Mouse (Mus musculus) liver, adult (tissue): ENCODE results near the gene Gm9508.
"Not testable (repeated sequence)": the region's sequence is repeated elsewhere in the genome, so short reads cannot be mapped to it uniquely, and the experiment has no call there.

Experiments
- GATA4 ChIP-seq: IDR thresholded peaks from 2 replicates; pipeline ENCODE4 v1.6.1; 2014; ENCODE audit warnings: mild to moderate bottlenecking, low read length; ENCODE audit not compliant: insufficient replicate concordance

Gene Gm9508

DNA sequence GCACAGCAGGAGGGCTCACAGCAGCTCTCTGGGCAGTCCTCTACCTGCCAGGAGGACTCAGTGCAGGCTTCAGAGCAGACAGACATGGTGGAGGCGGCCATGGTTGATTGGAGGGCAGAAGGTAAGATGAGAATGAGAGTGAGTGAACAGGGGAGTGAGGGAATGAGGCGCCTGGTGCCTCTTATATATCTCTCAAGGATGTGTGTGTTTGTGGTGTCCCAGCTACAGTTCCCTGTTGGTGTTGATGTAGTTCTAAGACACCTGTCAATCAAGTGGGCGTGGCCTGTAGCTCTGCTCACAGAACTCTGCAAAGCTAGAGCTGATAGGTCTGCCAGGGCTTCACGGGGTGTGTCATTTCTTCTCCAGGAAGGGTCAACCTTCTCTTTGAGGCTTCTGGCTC lies at the start of gene Gm9508:
Gene Gm9508, minus strand, starts transcription at position 101 of the 400 bp plus-strand sequence.
- no peak for TF ChIP-seq GATA4

DNA sequence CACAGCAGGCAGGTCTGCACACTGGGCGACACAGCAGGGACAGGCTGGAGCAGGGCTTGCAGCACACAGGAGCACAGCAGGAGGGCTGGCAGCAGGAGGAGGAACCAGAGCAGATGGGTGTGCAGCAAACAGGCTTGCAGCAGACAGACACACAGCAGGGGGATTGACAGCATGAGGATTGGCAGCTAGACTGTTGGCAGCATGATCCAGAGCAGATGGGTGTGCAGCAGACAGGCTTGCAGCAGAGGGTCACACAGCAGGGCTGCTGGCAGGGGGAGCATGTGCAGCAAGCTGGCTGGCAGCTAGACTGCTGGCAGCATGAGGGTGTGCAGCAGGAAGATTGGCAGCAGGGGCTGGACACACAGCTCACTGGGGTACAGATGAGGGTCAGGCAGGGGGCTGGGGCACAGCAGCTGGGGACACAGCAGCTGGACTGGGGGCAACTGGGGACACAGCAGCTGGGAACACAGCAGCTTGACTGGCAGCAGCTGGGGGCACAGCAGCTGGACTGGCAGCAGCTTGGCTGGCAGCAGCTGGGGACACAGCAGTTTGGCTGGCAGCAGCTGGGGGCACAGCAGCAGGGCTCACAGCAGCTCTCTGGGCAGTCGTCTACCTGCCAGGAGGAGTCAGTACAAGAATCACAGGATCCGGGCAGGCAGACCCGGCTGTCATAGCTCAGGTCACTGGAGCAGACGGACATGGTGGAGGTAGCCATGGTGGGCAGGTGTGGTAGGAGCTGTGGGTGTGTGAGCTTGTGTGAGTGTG lies 45.1 kb upstream of the Gm9508 start, which contains the start of gene Gm18596:
Gene Gm18596, minus strand, starts transcription at position 715 of the 765 bp plus-strand sequence.
- TF ChIP-seq GATA4, result not testable (repeated sequence)

DNA sequence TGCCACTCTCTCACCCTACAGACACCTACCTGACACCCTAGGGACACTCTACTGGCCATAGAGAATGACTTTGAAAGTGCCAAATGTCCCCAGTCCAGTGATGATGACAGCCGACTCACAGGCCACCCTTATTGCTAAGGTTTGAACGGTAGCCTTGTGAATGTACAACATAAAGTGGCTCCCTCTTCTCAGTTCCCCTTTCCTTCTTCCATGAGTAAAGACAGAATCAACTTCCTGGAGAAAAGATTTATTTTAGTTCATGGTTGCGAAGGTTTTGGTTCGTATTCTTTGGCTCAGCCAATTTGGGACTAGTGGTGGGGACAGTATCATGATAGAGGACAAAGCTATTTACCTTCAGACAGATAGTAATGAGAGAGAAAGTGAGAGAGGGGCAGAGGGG lies 41.9 kb upstream of the Gm9508 start:
- no peak for TF ChIP-seq GATA4

DNA sequence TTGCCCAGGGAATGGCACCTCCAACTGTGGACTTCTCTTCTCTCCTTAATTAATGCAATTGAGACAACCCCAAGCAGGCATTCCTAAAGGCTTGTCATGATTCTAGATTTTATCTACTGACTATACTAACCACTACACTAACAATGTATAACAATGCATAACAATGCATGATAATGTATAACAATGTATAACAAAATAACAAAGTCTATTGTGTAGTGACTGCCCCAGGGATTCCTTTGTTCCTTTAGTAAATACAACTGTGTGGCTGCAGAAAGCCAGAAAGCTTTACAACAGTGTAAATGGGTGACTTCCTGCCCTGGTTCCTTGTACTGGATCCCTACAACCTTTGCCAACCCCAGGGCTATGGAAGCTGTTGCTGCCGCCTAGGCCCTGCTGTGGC lies 38.9 kb upstream of the Gm9508 start:
- TF ChIP-seq GATA4, result no peak

DNA sequence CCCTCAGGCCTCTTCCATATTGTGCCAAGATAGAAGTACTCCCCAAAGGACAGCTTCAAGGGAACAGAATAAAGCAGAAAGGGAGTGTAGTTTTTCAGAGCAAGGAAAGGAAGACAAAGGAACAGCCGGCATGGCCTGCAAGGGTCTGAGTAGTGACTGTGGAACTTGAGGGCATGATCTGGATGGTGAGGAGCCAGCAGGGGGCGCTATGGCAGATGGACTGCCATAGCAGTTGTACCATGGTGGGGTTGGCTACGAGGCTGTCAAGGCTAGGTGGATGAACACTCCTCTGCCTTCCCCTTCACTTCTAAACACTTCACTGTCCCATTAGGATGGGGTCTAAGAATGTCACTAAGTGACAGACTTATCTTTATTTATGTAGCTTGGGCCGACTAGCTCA lies 32.2 kb upstream of the Gm9508 start:
- no peak for TF ChIP-seq GATA4

DNA sequence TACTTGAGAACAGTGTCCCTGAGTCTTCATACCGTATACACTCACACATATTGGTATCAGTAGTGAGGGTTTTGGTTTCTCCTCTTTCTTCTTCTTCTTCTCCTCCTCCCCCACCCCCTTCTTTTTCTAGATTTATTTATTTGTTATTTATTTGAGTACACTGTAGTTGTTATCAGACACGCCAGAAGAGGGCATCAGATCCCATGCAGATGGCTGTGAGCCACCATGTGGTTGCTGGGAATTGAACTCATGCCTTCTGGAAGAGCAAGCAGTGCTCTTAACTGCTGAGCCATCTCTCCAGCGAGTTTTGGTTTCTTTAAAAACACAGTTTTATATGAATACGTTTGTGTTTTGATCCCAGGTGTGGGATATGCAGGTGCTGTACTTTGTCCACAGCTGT lies 31.2 kb upstream of the Gm9508 start:
- no peak for TF ChIP-seq GATA4

DNA sequence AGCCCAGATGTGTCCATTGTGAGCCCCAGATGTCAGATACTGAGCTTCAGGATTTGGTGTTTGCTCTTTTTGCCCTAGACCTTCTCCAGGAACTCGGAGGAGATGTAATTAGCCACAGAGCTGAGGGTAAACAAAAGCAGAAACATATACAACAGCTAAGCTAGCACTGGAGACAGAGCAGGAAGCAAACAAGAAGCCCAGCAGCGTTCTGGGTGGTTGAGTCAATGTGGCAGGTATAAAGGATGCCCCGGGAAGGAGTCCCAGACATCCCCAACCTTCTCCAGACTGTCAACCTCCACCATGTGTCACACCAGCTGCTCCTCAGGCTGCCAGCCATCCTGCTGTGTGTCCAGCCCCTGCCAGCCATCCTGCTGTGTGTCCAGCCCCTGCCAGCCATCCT lies 29.2 kb upstream of the Gm9508 start, which contains the start of gene Gm10100:
Gene Gm10100, plus strand, starts transcription at position 301 of the 400 bp plus-strand sequence.
- no peak for TF ChIP-seq GATA4

DNA sequence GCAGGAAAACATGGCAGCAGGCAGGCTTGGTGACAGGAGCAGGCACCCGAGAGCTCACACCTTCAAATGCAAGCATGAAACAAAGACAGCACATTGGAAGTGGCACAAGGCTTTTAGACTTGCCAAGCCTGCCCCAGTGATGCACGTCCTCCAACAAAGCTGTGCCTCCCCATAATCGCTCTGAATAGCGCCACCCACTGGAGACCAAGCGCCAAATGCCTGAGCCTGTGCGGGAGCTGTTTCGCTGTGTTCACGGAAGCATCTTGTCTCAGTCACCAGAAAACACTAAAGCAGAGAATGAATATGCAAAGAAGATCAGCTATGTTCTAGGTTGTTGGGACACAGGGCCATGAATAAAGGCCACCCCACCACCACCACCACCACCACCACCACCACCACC lies 27.8 kb upstream of the Gm9508 start:
- no peak for TF ChIP-seq GATA4

DNA sequence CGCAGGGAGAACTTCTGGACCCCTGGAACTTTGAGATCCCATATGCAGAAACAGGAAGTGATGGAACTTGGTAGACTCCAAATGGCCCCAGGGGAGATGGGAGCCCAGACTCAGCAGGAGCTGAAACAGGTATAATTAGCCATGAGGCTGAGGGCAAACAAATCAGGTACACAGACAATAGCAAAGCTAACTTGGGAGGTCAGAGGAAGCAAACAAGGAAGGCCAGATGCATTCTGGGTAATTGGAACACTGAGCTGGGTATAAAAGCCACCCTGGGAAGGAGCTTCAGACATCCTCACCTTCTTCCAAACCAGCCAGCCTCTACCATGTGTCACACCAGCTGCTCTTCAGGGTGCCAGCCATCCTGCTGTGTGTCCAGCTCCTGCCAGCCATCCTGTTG lies 23.3 kb upstream of the Gm9508 start, which contains the start of gene Krtap12-1:
Gene Krtap12-1, plus strand, starts transcription at position 301 of the 400 bp plus-strand sequence.
- not testable (repeated sequence) for TF ChIP-seq GATA4

DNA sequence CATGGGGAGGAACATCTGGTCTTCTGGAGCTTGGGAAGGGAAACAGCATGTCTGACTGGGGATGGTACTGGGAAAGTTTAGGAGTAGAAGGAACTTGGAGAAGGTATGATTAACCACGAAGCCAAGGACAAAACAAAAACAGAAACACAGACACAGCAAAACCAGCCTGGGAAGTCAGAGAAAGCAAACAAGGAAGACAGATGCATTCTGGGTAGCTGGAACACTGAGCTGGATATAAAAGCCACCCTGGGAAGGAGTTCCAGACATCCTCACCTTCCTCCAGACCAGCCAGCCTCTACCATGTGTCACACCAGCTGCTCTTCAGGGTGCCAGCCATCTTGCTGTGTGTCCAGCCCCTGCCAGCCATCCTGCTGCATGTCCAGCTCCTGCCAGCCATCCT lies 18.5 kb upstream of the Gm9508 start, which contains the start of gene Gm10142:
Gene Gm10142, plus strand, starts transcription at position 301 of the 400 bp plus-strand sequence.
- no peak for TF ChIP-seq GATA4

DNA sequence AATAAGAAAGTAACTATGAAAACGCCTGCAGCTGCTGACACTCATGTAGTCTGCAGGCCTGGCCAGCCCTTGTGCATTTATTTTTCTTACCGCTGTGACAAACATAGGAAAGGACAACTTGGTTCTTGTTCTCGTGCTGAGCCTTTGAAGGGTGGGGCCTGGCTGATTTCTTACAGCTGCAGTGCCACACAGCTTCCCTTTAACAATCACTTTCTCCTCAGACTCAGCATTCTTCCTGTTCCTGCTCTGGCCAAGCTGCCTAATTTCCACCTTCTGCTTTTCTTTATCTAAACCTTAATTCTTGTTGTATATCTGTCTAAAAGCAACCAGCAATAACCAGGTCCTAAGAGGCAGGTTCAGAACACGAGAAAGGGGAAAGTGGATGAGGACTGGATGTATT lies 16.7 kb upstream of the Gm9508 start:
- no peak for TF ChIP-seq GATA4

DNA sequence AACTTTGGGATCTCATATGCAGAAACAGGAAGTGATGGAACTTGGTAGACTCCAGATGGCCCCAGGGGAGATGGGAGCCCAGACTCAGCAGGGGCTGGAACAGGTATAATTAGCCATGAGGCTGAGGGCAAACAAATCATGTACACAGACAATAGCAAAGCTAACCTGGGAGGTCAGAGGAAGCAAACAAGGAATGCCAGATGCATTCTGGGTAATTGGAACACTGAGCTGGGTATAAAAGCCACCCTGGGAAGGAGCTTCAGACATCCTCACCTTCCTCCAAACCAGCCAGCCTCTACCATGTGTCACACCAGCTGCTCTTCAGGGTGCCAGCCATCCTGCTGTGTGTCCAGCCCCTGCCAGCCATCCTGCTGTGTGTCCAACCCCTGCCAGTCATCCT lies 14.1 kb upstream of the Gm9508 start, which contains the start of gene Gm10024:
Gene Gm10024, plus strand, starts transcription at position 301 of the 400 bp plus-strand sequence.
- TF ChIP-seq GATA4, result not testable (repeated sequence)

DNA sequence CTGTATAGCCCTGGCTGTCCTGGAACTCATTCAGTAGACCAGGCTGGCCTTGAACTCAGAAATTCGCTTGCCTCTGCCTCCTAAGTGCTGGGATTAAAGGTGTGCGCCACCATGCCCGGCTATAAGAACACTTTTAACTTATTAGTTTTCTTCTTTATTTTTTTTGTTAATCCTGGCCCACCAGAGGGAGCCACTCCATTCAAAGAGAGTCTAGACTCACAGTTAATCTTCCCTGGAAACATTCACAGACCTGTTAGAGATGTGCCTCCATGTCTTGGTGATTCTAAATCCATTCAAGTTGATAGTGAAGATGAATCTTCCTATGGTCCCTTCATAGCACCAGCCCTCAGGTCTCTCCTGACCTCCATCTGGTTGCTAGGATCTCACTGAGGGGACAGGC lies 12.8 kb upstream of the Gm9508 start:
- no peak for TF ChIP-seq GATA4

DNA sequence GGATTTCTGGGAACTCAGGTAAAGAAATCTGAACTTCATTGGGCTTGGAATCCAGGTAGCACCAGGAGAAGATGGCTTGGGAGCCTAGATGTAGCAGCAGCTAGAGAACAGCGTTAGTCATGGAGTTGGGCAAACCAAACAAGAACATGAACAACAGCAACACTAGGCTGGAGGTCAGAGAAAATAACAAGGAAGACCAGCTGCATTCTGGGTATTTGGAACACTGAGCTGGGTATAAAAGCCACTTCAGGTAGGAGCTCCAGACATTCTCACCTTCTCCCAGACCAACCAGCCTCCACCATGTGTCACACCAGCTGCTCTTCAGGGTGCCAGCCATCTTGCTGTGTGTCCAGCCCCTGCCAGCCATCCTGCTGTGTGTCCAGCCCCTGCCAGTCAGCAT lies 9.3 kb upstream of the Gm9508 start, which contains the start of gene Gm10272:
Gene Gm10272, plus strand, starts transcription at position 301 of the 400 bp plus-strand sequence.
- TF ChIP-seq GATA4, result no peak

DNA sequence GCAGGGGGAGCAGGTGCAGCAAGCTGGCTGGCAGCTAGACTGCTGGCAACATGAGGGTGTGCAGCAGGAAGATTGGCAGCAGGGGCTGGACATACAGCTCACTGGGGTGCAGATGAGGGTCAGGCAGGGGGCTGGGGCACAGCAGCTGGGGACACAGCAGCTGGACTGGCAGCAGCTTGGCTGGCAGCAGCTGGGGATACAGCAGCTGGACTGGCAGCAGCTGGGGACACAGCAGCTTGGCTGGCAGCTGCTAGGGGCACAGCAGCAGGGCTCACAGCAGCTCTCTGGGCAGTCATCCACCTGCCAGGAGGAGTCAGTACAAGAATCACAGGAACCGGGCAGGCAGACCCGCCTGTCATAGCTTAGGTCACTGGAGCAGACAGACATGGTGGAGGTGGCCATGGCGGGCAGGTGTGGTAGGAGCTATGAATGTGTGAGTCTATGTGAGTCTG lies 6.7 kb downstream of the Gm9508 start, which contains the start of gene Gm19402:
Gene Gm19402, minus strand, starts transcription at position 402 of the 452 bp plus-strand sequence.
- TF ChIP-seq GATA4, result not testable (repeated sequence)

DNA sequence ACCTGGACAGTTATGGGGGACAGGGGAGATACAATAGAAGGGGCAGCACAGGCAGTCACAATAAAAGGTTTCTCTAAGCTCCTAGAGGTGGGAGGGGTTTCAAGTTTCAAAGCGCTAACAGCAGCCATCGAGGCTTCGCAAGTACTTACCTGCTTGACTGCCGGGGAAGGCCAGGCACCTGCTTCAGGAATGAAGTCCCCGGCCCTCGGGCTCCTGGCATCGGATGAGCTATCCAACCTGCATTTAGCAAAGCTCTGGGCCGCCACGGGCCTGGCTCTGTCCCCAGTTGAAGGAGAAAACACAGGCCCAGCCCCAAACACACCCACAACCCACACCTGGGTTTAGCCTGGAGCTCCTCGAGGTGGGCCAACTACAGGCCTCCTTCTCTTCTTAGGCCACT lies 10.0 kb downstream of the Gm9508 start:
- no peak for TF ChIP-seq GATA4

DNA sequence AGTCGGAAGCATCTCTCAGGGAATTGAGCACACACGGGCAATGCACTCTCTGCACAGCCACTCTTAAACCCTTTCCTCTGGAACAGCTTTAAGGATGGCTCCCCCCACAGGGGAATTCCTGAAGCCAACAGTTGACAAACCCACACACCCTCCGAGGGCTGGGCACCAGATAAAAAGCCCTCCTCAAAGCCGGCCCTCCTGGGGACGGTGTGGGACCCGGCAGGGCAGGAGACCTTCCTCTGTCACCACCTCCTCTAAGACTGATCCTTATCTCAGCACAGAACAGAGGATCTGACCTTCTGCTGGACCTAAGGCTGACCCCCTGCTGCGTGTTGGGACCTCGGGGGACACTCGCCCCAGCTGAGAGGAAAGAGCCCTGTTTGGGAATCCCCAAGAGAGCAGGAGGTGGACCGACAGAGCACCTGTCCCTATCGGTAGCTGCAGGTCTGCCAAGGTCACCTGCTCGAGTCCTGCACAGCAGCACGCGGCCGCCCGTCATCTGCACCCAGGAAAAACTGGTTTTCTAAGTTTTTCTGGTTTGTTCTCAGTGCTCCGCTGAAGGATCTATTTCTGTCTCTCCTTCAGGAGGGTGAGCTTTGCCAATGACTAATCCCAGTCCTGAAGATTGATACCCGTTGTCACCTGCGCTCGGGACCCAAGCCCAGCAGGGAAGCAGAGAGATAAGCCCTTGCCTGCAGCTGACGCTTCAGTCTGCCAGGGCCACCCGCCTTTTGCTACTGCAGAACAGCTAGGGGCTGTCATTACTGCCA lies 11.0 kb downstream of the Gm9508 start, which contains the start of gene Tspear:
Gene Tspear, plus strand, starts transcription at position 675 of the 770 bp plus-strand sequence.
- TF ChIP-seq GATA4, result no peak
